Mouse (Mus musculus): ENCODE measurements at regions not wholly inside any gene's neighbourhood (a gene's known extent, or its start where the extent isn't known, plus 50 kb on each side); places are given as distances from the start of the nearest gene placed in this dataset.
"Not testable (repeated sequence)": the region's sequence is repeated elsewhere in the genome, so short reads cannot be mapped to it uniquely, and the experiment has no call there.

DNA sequence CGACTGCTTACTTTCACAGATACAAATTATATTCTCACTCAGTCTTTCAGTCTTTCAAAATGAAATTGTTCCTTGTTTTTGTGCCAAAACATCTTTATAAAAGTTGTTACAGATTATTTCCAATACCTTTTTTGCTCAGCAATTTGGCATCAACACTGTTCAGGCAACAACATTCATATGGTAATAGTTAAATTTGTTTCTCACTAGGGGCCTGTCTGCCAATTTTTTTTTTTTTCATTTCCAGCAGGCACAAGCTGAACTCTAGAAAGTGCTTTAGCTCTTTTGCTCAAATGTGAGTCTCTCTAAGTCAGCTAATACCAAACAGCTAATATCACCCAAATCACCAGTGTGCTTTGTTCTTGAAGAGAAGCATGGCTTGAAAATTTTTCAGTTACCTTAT lies 199.4 kb downstream of the Antxr2 start:
- Histone ChIP-seq H3K4me1 (peaks cover 8% of the 10 kb centered on the region; the same call in 1 of the 2 replicates), H3K27me3 (no peaks in the 10 kb centered on the region), H3K9ac (no peak overlapping the region), H3K36me3 (no peaks in the 10 kb centered on the region), H3K4me3 (no peak overlapping the region), H3K9me3 (no peaks in the 10 kb centered on the region), H3K27ac (no peak overlapping the region), H3K4me2 (replicated peaks) (no peak overlapping the region)
- WGBS: 44% methylated on average over 1 of the region's 1 CpGs
- no peak for ATAC-seq (ENCODE audit: low FRiP score, low read depth)

DNA sequence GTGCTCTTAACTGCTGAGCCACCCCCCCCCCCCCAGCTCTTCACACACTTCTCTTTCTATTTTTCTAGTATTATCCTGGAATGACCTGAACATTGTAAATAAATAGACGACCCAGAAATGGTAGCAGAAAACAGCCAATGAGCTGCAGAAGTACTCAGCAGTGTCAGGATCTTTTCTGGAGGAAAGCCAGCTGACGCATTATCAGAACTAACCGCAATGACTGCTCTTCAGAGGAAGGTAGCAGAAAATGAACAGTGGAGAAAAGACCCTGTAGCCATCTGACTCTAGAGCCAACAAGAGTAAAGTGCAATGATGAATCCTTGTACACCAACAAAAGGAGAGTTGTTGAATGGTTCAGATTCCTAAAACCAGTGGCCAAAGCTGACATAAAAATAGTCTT lies 213.4 kb downstream of the Antxr2 start:
- Histone ChIP-seq H3K4me3 (no peak overlapping the region), H3K27ac (no peak overlapping the region), H3K9me3 (0 out of 2 replicates have a peak, but pooled peaks cover 9% of the 10 kb centered on the region), H3K9ac (no peak overlapping the region), H3K4me1 (no peaks in the 10 kb centered on the region), H3K36me3 (no peaks in the 10 kb centered on the region), H3K27me3 (no peaks in the 10 kb centered on the region), H3K4me2 (replicated peaks) (no peak overlapping the region)
- WGBS: 84% methylated on average over 3 of the region's 3 CpGs
- ATAC-seq (ENCODE audit: low FRiP score, low read depth): no peak

DNA sequence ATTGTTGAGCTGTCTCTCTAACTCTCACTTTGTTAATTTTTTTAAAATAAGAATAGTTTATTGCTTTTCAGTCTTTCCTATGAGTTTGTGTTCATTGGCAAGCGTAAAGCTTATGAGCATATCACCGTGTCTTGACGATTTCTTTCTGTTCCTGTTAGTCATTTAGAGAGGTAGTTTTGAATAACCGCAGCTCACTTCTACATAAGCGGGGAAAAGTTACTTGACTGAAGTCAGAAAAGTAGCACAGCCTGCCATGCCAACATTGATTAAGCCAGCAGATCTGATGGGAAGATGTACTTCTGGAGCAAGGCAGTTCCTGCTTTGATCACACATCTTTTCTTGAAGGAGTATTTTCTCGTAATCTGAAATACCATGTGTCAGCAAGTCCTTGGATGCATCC lies 215.5 kb downstream of the Antxr2 start:
- H3K27me3 ChIP-seq: no peaks in the 10 kb centered on the region
- no peaks in the 10 kb centered on the region for H3K36me3 ChIP-seq
- no peak overlapping the region for H3K4me2 ChIP-seq (replicated peaks)
- H3K9ac ChIP-seq: no peak overlapping the region
- ATAC-seq (ENCODE audit: low FRiP score, low read depth): no peak
- WGBS: 87% methylated on average over 6 of the region's 6 CpGs
- H3K4me3 ChIP-seq: no peak overlapping the region
- H3K4me1 ChIP-seq: no peaks in the 10 kb centered on the region
- no peak overlapping the region for H3K27ac ChIP-seq
- 0 out of 2 replicates have a peak, but pooled peaks cover 9% of the 10 kb centered on the region for H3K9me3 ChIP-seq

DNA sequence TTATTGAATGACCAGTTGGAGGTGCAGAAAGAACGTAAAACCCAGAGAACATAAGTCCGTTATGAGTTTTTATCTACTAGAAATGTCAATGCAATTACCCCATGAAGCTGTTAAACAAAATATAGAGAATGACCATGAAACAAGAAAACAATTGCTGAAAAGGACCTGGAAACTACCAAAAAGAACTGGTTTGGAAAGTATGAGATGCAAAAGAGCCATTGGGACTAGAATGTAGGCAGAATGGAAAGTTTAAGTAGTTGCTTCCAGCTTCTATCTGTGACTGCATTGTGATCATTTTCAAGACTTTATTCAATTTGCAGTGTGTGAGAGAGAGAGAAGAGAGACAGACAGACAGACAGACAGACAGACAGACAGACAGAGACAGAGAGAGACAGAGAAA lies 216.1 kb downstream of the Antxr2 start:
- Histone ChIP-seq H3K9ac (no peak overlapping the region), H3K4me3 (no peak overlapping the region), H3K9me3 (0 out of 2 replicates have a peak, but pooled peaks cover 9% of the 10 kb centered on the region), H3K4me1 (no peaks in the 10 kb centered on the region), H3K27me3 (no peaks in the 10 kb centered on the region), H3K4me2 (replicated peaks) (no peak overlapping the region), H3K27ac (no peak overlapping the region), H3K36me3 (no peaks in the 10 kb centered on the region)
- WGBS: 91% methylated on average over 2 of the region's 2 CpGs
- ATAC-seq (ENCODE audit: low FRiP score, low read depth): no peak

DNA sequence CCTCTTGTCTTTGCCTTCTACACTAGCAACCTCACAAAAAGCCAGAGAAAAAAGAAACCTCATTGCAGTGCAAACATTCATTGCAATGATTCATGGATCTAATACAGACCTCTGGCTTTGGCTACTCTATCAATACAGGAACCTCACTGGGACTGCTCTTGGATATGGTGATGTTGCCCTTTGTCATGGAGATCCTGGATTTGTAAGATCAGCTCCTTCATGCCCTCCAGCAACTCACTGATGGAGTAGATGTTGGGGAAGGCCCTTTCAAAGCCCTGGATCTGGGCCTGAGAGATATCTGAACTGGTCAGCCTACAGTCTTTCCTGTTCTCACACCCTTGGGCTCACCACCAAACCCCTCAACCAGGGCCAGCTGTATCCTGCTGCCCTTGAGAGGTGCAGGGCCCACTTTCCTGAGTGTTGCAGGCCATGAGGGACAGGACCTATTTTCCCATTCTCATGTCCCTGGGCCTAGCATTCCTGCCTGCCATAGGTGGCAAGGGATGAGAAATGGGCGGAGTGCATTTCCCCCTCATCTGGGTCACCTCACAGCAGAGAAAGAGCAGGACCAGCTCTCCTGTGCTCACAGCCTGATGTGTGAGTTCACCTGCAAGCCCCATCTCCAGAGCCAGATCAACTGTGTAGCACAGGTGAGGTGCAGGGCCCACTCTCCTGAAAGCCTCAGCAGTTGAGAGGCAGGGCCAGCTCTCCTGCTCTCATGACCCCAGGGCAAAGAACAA lies 218.1 kb downstream of the Antxr2 start:
- H3K27ac ChIP-seq: no peak overlapping the region
- no peaks in the 10 kb centered on the region for H3K4me1 ChIP-seq
- no peaks in the 10 kb centered on the region for H3K36me3 ChIP-seq
- H3K27me3 ChIP-seq: no peaks in the 10 kb centered on the region
- no peak overlapping the region for H3K9ac ChIP-seq
- WGBS: 89% methylated on average over 1 of the region's 1 CpGs
- no peak overlapping the region for H3K4me2 ChIP-seq (replicated peaks)
- no peak overlapping the region for H3K4me3 ChIP-seq
- H3K9me3 ChIP-seq: no peaks in the 10 kb centered on the region
- ATAC-seq (ENCODE audit: low FRiP score, low read depth): no peak

DNA sequence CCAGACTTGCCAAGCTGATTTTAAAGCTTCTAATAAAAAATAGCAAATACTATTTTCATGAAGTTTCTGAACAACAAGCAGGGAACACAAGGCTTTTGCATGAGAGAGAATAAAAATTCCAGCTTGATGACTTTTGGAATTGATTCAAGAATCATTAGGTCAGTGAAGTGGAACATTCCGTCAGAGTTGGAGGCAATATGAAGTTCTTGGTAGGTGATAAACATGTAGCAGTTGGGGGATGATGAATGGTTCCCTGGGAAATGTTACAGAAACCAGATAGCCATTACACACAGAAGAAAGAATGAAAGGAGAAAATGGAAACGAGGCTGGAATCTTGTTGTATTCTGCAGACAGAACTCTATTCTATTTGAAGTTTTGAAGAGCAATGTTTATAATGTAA lies 221.8 kb downstream of the Antxr2 start:
- no peak overlapping the region for H3K4me3 ChIP-seq
- H3K27ac ChIP-seq: no peak overlapping the region
- 24% methylated on average over 2 of the region's 2 CpGs for WGBS
- no peak for ATAC-seq (ENCODE audit: low FRiP score, low read depth)
- no peaks in the 10 kb centered on the region for H3K36me3 ChIP-seq
- H3K27me3 ChIP-seq: no peaks in the 10 kb centered on the region
- H3K9ac ChIP-seq: no peak overlapping the region
- no peak overlapping the region for H3K4me2 ChIP-seq (replicated peaks)
- H3K4me1 ChIP-seq: peaks cover 6% of the 10 kb centered on the region
- H3K9me3 ChIP-seq: no peaks in the 10 kb centered on the region

DNA sequence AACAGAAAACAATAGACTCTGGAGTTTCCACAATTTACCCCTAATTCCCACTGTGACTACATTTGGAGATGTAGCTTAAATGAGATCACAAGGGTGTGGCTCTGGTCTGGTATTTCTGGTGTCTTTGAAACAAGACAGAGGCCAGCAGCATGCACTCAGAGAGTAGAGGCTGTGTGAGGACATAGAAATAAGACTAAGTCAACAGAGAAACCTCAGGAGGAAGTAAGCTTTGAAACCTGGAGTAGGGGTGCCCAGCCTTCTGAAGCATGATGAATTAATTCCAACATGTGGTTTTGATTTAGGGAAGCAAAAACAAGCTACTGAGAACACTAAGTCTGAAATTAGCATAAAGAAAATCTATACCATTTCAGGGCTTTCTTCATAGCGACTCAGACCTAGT lies 223.7 kb downstream of the Antxr2 start:
- no peak overlapping the region for H3K4me2 ChIP-seq (replicated peaks)
- H3K9ac ChIP-seq: no peak overlapping the region
- H3K27me3 ChIP-seq: no peaks in the 10 kb centered on the region
- peaks cover 6% of the 10 kb centered on the region for H3K4me1 ChIP-seq
- ATAC-seq (ENCODE audit: low FRiP score, low read depth): no peak
- H3K36me3 ChIP-seq: no peaks in the 10 kb centered on the region
- H3K27ac ChIP-seq: no peak overlapping the region
- no peak overlapping the region for H3K4me3 ChIP-seq
- WGBS: 35% methylated on average over 1 of the region's 1 CpGs
- H3K9me3 ChIP-seq: no peaks in the 10 kb centered on the region

DNA sequence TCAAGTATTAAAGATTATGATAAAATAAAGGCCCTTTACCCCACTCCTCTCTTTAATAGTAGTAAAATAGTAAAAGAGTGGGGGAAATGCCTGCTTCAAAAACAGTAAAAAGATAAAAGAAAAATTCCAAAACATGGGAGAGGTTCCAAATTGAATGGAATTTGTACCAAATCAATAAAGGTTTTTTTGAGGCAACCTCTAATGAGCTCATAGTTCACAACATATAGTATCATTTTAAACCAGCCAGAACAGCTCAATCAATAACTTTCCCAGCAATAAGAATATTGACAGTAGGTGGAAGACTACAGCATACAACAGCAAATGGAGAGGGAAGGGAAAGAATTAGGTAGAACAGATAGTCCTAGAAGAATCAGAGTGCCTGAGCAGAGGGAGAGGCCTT lies 224.1 kb downstream of the Antxr2 start:
- ATAC-seq (ENCODE audit: low FRiP score, low read depth): no peak
- peaks cover 6% of the 10 kb centered on the region for H3K4me1 ChIP-seq

DNA sequence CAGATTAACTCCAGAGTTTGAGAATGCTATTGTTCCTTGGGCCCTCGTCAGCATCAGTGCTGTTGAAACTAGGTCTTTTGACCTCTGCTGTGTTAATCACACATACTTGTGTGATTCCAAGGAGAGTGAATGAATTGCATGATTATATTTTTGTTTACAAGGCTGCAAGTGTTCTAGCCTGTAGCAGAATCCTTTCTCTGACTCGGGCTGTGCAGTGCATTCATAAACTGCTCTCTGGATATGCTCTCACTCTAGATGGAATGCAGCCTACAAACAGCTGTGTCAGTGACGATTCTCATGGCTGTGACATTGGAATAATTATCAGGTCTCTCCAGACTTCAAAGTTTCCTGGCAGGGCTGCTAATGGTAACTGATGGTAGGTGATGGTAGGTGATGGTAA lies 230.8 kb downstream of the Antxr2 start:
- H3K36me3 ChIP-seq: no peaks in the 10 kb centered on the region
- no peak overlapping the region for H3K27ac ChIP-seq
- WGBS: 25% methylated on average over 3 of the region's 3 CpGs
- H3K27me3 ChIP-seq: no peaks in the 10 kb centered on the region
- no peak for ATAC-seq (ENCODE audit: low FRiP score, low read depth)
- no peak overlapping the region for H3K9ac ChIP-seq
- H3K4me3 ChIP-seq: no peak overlapping the region
- no peaks in the 10 kb centered on the region for H3K4me1 ChIP-seq
- no peaks in the 10 kb centered on the region for H3K9me3 ChIP-seq
- no peak overlapping the region for H3K4me2 ChIP-seq (replicated peaks)

More for the DNA sequence above, 224.1 kb downstream of the Antxr2 start:
- Histone ChIP-seq H3K9me3 (no peaks in the 10 kb centered on the region), H3K4me3 (no peak overlapping the region), H3K36me3 (no peaks in the 10 kb centered on the region), H3K27me3 (no peaks in the 10 kb centered on the region), H3K4me2 (replicated peaks) (no peak overlapping the region), H3K27ac (no peak overlapping the region), H3K9ac (no peak overlapping the region)

DNA sequence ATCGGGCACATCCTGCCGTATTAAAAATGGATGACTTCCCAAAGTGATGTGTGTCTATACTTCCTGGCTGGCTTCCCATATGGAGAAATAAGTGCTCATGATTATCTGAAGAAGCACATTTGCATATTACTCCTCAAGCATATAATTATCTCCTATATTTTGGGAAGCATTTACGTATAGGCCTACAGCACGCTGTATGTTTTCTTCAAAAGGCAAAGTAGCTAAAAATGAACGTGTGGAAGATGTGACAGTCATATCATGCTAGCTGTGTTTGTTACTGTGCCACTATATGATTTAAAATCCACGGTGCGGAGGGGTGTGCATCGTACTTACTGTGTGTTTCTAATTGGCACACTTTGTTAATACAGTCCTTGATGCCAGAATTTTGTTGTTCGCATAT lies 242.7 kb downstream of the Antxr2 start:
- Histone ChIP-seq H3K9ac (no peak overlapping the region), H3K4me1 (no peaks in the 10 kb centered on the region), H3K4me3 (no peak overlapping the region), H3K27ac (no peak overlapping the region), H3K36me3 (no peaks in the 10 kb centered on the region), H3K9me3 (no peaks in the 10 kb centered on the region), H3K4me2 (replicated peaks) (no peak overlapping the region), H3K27me3 (no peaks in the 10 kb centered on the region)
- no peak for ATAC-seq (ENCODE audit: low FRiP score, low read depth)
- 90% methylated on average over 9 of the region's 9 CpGs for WGBS

DNA sequence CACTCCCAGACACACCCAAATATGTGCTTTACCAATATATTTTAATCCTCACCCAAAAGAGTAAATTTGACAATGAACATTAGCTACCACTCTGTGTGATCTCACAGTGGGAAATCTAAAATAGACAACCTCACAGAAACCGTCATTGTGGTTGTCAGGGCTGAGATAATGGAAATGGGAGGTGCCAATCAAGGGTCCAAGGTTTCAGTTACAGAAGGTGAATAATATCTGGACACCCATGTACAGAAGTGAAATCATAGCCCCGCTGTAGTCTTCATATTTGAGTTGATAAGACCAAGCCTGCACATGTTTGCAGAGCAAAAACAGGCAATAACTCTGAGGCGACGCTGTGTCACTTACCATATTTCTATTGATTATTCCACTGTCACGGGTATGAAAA lies 243.8 kb downstream of the Antxr2 start:
- Histone ChIP-seq H3K4me1 (no peaks in the 10 kb centered on the region), H3K4me2 (replicated peaks) (no peak overlapping the region), H3K27me3 (no peaks in the 10 kb centered on the region), H3K36me3 (no peaks in the 10 kb centered on the region), H3K27ac (no peak overlapping the region), H3K9ac (no peak overlapping the region), H3K9me3 (no peaks in the 10 kb centered on the region), H3K4me3 (no peak overlapping the region)
- 93% methylated on average over 5 of the region's 5 CpGs for WGBS
- ATAC-seq (ENCODE audit: low FRiP score, low read depth): no peak

DNA sequence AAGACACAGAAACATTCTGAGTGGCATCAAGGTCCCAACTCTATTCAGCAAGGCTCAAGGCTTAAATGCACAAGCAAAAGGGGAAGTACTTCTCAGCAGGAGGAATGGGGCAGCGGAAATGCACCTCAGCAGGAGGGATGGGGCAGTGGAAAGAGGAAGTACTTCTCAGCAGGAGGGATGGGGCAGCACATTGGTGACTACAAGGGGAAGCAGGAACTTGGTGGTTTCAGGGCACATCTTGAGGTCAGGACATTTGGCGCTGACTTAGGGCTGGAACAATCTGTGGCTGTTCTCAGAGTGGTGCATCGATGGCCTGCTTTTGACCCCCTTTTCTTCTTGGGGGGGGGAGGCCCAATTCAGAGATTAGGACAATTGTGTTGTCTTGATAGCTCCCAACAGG lies 255.7 kb downstream of the Antxr2 start:
- H3K9ac ChIP-seq; H3K27ac ChIP-seq; H3K27me3 ChIP-seq; H3K9me3 ChIP-seq; H3K36me3 ChIP-seq; H3K4me2 ChIP-seq (replicated peaks); H3K4me3 ChIP-seq; H3K4me1 ChIP-seq; ATAC-seq (ENCODE audit: low FRiP score, low read depth): not testable (repeated sequence)
- WGBS: 97% methylated on average over 3 of the region's 3 CpGs

DNA sequence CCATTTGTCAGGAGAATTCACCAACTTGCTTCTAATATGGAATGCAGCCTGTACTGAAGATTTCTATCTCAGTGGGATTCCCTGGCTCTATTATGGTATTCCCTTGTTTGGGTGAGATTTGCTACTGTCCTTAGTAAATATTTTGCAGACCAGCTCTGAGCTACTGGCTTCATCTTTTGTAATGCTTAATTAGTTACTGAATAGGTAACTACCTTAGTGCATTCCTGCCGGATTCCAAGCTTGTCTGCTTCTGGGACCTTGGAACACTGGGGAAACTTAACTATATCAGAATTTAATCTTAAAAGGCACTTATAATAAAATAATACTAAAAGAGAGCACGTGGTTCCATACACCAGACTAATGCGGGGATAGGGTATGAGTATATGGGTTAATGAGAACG lies 257.4 kb downstream of the Antxr2 start:
- not testable (repeated sequence) for H3K27me3 ChIP-seq; H3K9ac ChIP-seq; H3K27ac ChIP-seq; ATAC-seq (ENCODE audit: low FRiP score, low read depth); H3K4me2 ChIP-seq (replicated peaks); H3K9me3 ChIP-seq; H3K4me1 ChIP-seq; H3K4me3 ChIP-seq; H3K36me3 ChIP-seq
- WGBS: 61% methylated on average over 4 of the region's 4 CpGs

Measured in limb, embryonic 13.5 days (tissue).